Mouse (Mus musculus) spleen, adult 2 months (tissue): Measurements from ENCODE around the gene Rd3. TPM values are rescaled to one million over a fixed set of nuclear protein-coding genes. Genes with fewer than 3 reads are reported as not detected.

Experiments
- DNase-seq, 2 experiments: peaks; one replicate each; pipeline versions ENCODE4 v3.0.0 to v3.0.0-alpha.2; 2012 to 2021; ENCODE audit warnings: low spot score in 2 of 2, low read depth in 1 of 2
- H3K27ac ChIP-seq: fragments of 200-500 bp; 2 replicates; pipeline ENCODE4 v1.5.1; 2012; ENCODE audit warnings: low read length, inconsistent platforms; ENCODE audit not compliant: insufficient read depth
- H3K27me3 ChIP-seq: fragments of 200-500 bp; 2 replicates; pipeline ENCODE4 v1.6.1; 2012; ENCODE audit warnings: mild to moderate bottlenecking, moderate library complexity, low read length, inconsistent platforms; ENCODE audit not compliant: control insufficient read depth, insufficient read depth
- H3K36me3 ChIP-seq: fragments of 200-500 bp; 2 replicates; pipeline ENCODE4 v1.6.1; 2012; ENCODE audit warnings: mild to moderate bottlenecking, low read length, inconsistent platforms; ENCODE audit not compliant: control insufficient read depth, insufficient read depth
- H3K4me1 ChIP-seq: fragments of 200-500 bp; 2 replicates; pipeline ENCODE4 v1.6.1; 2011; ENCODE audit warnings: inconsistent platforms; ENCODE audit not compliant: control insufficient read depth, insufficient read depth, insufficient read length
- H3K4me3 ChIP-seq: fragments of 200-500 bp; 2 replicates; pipeline ENCODE4 v1.5.1; 2011; ENCODE audit warnings: mild to moderate bottlenecking, inconsistent platforms; ENCODE audit not compliant: insufficient read depth, insufficient read length; ENCODE audit errors: extremely low read depth
- CTCF ChIP-seq: fragments of 200-500 bp; IDR thresholded peaks from 2 replicates; pipeline ENCODE4 v1.5.1; 2011; ENCODE audit warnings: mild to moderate bottlenecking, inconsistent platforms; ENCODE audit not compliant: insufficient read depth, insufficient read length, insufficient replicate concordance; ENCODE audit errors: extremely low read depth
- POLR2A ChIP-seq: fragments of 200-500 bp; IDR thresholded peaks from 2 replicates; pipeline ENCODE4 v1.6.1; 2011; ENCODE audit warnings: low read depth, low read length, inconsistent platforms
- WGBS: fragments of 180-500 bp; shearing (Covaris S2); methylation state at CpG from one replicate; pipeline ENCODE4 v1.1.7; 2018; 5-methylcytosine and 5-hydroxymethylcytosine counted together
- polyA plus RNA-seq: library from polyadenylated mRNA; depleted of rRNA; stranded (reverse); fragments of >200 nt; gene quantifications from 2 replicates; pipeline ENCODE4 v1.2.3, GENCODE M21; 2012

Rd3 gene
- polyA plus RNA-seq, 1 experiment = 0.29 TPM

- Histone ChIP-seq H3K27ac (no peak overlapping the region), H3K4me3 (no peak overlapping the region), H3K36me3 (no peaks in the 10 kb centered on the region), H3K4me1 (no peaks in the 10 kb centered on the region), H3K27me3 (no peaks in the 10 kb centered on the region)
- 56% methylated on average over 5 of the region's 5 CpGs for WGBS
- TF ChIP-seq CTCF = no peak
- TF ChIP-seq POLR2A = no peak
- DNase-seq = no peak
Measured at GRCm38 (mm10) chr1:191987481-191987769, 10.3 kb downstream of the Rd3 start.

- no peak for DNase-seq
- Histone ChIP-seq H3K27me3 (no peaks in the 10 kb centered on the region), H3K36me3 (no peaks in the 10 kb centered on the region), H3K4me1 (no peaks in the 10 kb centered on the region), H3K27ac (no peak overlapping the region), H3K4me3 (no peak overlapping the region)
- TF ChIP-seq POLR2A = no peak
- no peak for TF ChIP-seq CTCF
- 88% methylated on average over 3 of the region's 3 CpGs for WGBS
Measured at GRCm38 (mm10) chr1:191988646-191989045, 11.5 kb downstream of the Rd3 start.

GRCm38 (mm10) chr1:191989060-191989459 is 11.9 kb downstream of the Rd3 start:
- WGBS = 88% methylated on average over 5 of the region's 5 CpGs
- no peak for DNase-seq

DNA sequence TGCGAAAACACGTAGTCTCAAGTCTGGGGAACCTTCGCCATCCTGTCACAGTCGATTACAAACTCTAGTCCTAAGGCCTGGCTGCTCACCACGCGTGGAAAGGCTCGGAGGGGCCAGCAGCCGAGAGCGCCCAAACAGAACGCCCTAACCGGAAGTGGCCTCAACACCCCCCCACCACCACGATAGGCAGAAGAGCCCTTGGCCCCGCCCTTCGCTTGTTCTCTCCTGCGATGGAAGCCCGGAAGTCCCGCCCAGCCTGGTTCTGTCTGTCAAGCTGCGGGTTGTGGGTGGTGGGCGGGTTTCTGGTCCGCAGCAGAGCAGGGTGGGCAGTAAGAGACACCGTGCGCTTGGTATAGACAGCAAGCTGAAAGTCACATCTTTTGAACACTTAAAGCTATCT is 12.8 kb downstream of the Rd3 start:
- TF ChIP-seq CTCF (no peak), POLR2A (peak; percentile 73)
- peak; percentile 88 to 96 for DNase-seq
- Histone ChIP-seq H3K4me3 (peak overlapping the region; percentile 84), H3K4me1 (no peaks in the 10 kb centered on the region), H3K36me3 (no peaks in the 10 kb centered on the region; the same call in 1 of the 2 replicates), H3K27ac (peak overlapping the region; percentile 99), H3K27me3 (no peaks in the 10 kb centered on the region)
- WGBS = under 1% methylated on average over 22 of the region's 22 CpGs

More at GRCm38 (mm10) chr1:191989060-191989459, 11.9 kb downstream of the Rd3 start:
- TF ChIP-seq CTCF (no peak), POLR2A (no peak)
- Histone ChIP-seq H3K4me3 (no peak overlapping the region), H3K27me3 (no peaks in the 10 kb centered on the region), H3K4me1 (no peaks in the 10 kb centered on the region), H3K36me3 (no peaks in the 10 kb centered on the region), H3K27ac (no peak overlapping the region)

GRCm38 (mm10) chr1:191992040-191992780 is 15.0 kb downstream of the Rd3 start:
- TF ChIP-seq CTCF (no peak), POLR2A (no peak)
- Histone ChIP-seq H3K27me3 (no peaks in the 10 kb centered on the region), H3K36me3 (peaks cover 7% of the 10 kb centered on the region; the same call in 1 of the 2 replicates), H3K4me1 (no peaks in the 10 kb centered on the region), H3K27ac (no peak overlapping the region), H3K4me3 (no peak overlapping the region)
- 88% methylated on average over 7 of the region's 7 CpGs for WGBS
- DNase-seq = no peak

DNA sequence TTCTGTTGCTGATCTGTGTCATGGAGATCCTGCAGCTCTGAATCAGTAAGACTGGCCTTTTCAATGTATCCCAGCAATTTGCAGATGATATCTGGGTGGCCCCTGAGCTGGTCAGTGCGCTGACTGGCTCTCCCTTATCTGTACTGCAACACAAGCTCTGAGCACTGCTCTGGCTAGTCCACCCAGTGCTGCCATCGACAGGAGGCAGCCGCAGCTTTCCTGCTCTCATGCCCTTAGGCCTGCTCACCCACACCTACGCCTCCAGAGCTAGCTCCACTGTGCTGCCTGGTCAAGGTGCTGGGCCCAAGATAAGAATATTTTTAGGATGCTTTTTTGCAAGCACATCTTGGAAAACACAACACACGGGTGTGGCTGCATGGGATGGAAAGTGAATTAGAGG is 17.3 kb downstream of the Rd3 start:
- no peak overlapping the region for H3K27ac ChIP-seq
- WGBS = 83% methylated on average over 5 of the region's 5 CpGs
- peaks cover 19% of the 10 kb centered on the region for H3K36me3 ChIP-seq
- TF ChIP-seq POLR2A (no peak), CTCF (no peak)
- H3K4me3 ChIP-seq = no peak overlapping the region
- DNase-seq = no peak
- no peaks in the 10 kb centered on the region for H3K4me1 ChIP-seq
- no peaks in the 10 kb centered on the region for H3K27me3 ChIP-seq

GRCm38 (mm10) chr1:191995488-191995887 is 18.3 kb downstream of the Rd3 start:
- Histone ChIP-seq H3K4me3 (no peak overlapping the region), H3K36me3 (peaks cover 29% of the 10 kb centered on the region), H3K27me3 (no peaks in the 10 kb centered on the region), H3K27ac (no peak overlapping the region), H3K4me1 (no peaks in the 10 kb centered on the region)
- WGBS = 67% methylated on average over 4 of the region's 4 CpGs
- TF ChIP-seq CTCF (peak; percentile 56; the same call in 1 of the 2 replicates), POLR2A (no peak)
- peak; percentile 21 to 66 for DNase-seq
